Mouse (Mus musculus) lung, adult 2 months (tissue): ENCODE results near the gene Cfap20. TPM values are rescaled to one million over a fixed set of nuclear protein-coding genes. Genes with fewer than 3 reads are reported as not detected.

Experiments
- DNase-seq: peaks from one replicate; pipeline ENCODE4 v3.0.0; 2022
- H3K4me1 ChIP-seq: fragments of 200-500 bp; 2 replicates; pipeline ENCODE4 v1.6.1; 2011; ENCODE audit warnings: low read length; ENCODE audit not compliant: control insufficient read depth, insufficient read depth
- H3K4me3 ChIP-seq: fragments of 200-500 bp; replicated peaks from 2 replicates; pipeline ENCODE3; 2011; ENCODE audit warnings: low read depth, mild to moderate bottlenecking, control low read depth, low read length; ENCODE audit errors: extremely low read depth
- CTCF ChIP-seq: fragments of 200-500 bp; IDR thresholded peaks from 2 replicates; pipeline ENCODE4 v1.5.1; 2011; ENCODE audit warnings: mild to moderate bottlenecking, low read length, control low read depth; ENCODE audit not compliant: insufficient read depth
- POLR2A ChIP-seq: fragments of 200-500 bp; IDR thresholded peaks from 2 replicates; pipeline ENCODE4 v1.6.1; 2011; ENCODE audit warnings: low read depth, mild to moderate bottlenecking, control low read depth, low read length, borderline replicate concordance; ENCODE audit errors: extremely low read depth
- WGBS: fragments of 180-500 bp; shearing (Covaris S2); methylation state at CpG from one replicate; pipeline ENCODE4 v1.1.7; 2018; 5-methylcytosine and 5-hydroxymethylcytosine counted together
- polyA plus RNA-seq: library from polyadenylated mRNA; depleted of rRNA; stranded (reverse); fragments of >200 nt; gene quantifications from 2 replicates; pipeline ENCODE4 v1.2.3, GENCODE M21; 2012; rRNA removed

Gene Cfap20
- 65.0 and 66.0 TPM in 2 replicates for polyA plus RNA-seq

DNA sequence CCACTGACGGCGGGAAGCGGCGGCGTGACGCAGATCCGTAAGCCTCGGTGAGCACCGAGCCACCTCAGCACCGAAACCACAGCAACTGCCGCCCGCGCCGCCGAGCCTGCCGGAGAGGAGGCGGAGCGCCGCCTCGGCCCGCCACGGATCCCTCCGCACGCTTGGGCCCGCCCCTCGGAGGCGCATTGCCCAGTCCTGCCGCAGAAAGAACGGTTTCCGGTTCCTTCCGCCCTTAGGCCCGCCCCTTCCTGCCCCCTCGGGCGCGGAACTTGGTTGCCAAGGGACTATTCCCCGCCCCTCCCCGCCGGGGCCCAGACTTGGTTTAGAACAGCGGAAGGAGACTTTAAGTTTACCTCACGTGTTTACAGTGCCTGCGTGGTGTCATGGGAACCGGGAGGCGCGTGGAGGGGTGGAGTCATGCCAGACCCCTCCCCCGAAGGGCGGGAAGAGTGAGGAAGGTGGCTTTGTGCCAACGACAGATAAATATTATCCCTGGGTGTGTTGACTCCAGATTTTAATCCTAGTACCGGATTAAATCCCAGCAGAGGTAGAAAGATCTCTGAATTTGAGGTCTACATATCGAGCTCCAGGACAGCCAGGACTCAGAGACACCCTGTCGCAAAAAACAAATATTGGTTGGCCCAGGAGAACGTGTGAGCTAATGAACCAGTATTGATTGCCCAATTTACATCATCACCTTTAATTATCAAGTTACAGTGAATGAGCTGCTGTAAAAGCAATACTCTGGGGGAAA is at the start of gene Cfap20:
Gene Cfap20 (minus strand): TSS at position 184 of the 754 bp plus-strand sequence.
- peak; percentile 99 for DNase-seq
- no peak for TF ChIP-seq CTCF
- TF ChIP-seq POLR2A, result peak; percentile 69; the same call in 1 of the 2 replicates
- Histone ChIP-seq H3K4me3 (peak within 1 kb of the TSS; percentile 78), H3K4me1 (peaks cover 11% of the 10 kb centered on the region)
- 1% methylated on average over 45 of the region's 51 CpGs for WGBS

DNA sequence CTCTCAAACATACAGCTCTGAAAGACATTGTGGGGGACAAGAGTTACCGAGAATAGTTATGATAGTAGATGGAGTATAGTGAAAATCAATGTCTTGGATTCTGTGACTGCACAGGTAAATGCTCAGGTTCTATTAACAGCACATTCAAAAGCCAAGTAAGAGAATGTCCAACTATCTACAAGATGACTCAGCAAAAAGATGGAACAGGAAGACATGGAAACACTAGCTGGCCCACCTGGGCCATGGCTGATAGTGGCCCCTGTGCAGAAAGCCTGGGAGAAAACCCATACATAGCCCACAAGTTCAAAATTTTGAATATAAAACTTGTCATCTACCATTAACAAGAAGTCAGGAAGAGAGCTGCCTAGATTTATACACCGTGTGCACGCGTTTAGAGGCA is 35.3 kb upstream of the Cfap20 start:
- 97% methylated on average over 4 of the region's 4 CpGs for WGBS
- Histone ChIP-seq H3K4me3 (no peak overlapping the region), H3K4me1 (no peaks in the 10 kb centered on the region)
- TF ChIP-seq CTCF, result no peak
- no peak for DNase-seq

DNA sequence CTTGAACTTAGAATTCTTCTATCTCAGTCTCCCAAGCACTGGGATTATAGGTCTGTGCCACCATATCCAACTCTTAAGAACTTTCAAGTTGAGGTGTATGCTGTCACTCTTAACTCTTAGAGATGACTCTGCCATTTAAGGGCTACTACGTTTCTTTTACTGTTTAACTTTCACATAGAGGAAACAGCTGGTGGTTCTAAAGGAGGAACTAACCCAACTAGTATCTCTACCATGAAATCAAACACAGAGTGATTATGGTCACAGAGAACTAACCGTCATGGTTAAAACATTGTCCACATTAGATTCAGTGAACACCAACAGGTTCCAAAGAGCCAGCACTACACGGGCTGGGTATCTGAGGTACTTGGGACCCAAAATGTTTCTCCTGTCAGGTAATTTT is 34.3 kb upstream of the Cfap20 start:
- H3K4me3 ChIP-seq, result no peak overlapping the region

DNA sequence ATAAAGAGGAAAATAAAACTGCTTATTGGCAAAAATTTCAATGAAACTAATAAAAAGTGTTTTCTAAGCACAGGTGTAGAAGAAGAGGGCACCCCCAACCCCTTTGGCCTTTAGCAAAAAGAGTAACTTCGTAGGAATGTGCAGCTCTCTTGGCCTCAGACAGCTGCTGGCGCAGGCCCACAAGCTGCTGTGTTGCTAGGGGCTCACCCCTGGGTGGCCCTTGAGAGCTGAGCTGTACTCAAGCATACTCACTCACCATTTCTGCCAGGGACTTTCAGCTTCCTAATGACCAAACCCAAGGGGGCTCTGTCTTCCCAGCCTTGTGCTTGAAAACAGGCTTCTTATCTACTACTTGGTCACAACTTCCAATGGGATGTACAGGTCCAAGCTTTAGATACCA is 31.9 kb upstream of the Cfap20 start:
- TF ChIP-seq CTCF, result no peak
- no peak for TF ChIP-seq POLR2A
- DNase-seq, result no peak
- Histone ChIP-seq H3K4me1 (no peaks in the 10 kb centered on the region), H3K4me3 (no peak overlapping the region)
- 68% methylated on average over 2 of the region's 2 CpGs for WGBS

More for the DNA sequence above, 34.3 kb upstream of the Cfap20 start:
- TF ChIP-seq POLR2A, result no peak
- H3K4me1 ChIP-seq, result no peaks in the 10 kb centered on the region
- WGBS, result 84% methylated on average over 3 of the region's 3 CpGs
- DNase-seq, result no peak

DNA sequence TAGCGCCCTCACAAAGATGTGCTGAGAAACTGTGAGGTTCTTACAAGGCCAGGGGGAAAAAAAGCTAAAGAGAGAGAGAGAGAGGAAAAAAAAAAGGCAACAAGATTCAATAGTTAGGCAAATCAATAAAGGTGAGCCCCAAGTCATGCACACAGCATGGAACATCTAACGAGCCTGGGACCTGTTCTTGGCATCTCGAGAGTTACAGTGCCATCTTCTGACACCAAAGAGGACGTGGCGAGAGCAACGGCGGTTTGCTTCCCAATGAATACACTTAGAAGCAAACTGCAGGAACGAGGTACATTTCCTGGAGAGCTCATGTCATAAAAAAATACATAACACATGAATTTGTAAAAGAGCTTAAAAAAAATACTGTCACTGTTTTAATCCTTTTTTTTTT is 17.8 kb upstream of the Cfap20 start:
- Histone ChIP-seq H3K4me3 (no peak overlapping the region), H3K4me1 (no peaks in the 10 kb centered on the region)
- 48% methylated on average over 8 of the region's 8 CpGs for WGBS
- DNase-seq, result no peak
- TF ChIP-seq CTCF (peak; percentile 41; the same call in 1 of the 2 replicates), POLR2A (no peak)

DNA sequence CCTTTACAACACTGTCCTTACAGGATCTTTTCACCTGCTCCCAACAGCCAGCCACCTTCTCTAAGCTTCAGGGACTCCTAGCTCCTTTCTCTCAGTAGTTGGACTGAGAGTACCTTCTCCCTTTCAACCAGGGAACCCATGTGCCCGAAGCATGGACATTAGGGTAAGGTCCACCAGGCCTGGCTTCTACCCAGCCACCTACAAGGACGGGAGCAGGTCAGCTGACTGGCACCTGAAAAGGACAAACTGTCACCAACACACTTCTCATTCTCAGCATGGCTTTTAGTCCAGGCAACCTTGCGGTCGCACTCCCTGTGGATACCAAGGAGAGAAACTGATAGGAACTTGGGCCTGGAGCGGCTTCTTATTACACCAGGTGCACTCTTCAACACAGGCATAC is 15.6 kb upstream of the Cfap20 start:
- DNase-seq, result no peak
- 95% methylated on average over 5 of the region's 5 CpGs for WGBS
- no peak for TF ChIP-seq POLR2A
- no peak for TF ChIP-seq CTCF
- no peak overlapping the region for H3K4me3 ChIP-seq
- H3K4me1 ChIP-seq, result no peaks in the 10 kb centered on the region

DNA sequence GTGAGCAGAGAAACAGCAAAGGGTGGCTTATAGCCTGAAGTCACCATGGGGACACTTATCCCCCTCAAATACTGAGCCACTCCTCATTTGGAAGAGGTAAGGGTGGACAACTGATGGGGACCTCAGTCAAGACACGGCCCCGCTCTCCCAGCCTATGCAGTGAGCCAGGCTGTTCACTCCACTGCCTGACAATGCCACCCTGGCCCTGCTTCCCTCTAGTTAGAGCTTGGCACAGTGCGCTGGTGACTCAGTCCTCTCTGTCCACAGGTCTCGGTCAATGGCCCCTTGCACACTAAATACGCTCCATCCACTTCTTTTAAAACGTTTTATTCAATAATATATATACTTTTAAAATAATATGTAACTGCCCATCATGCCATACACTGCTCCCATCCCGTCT is 13.0 kb upstream of the Cfap20 start:
- H3K4me1 ChIP-seq, result no peaks in the 10 kb centered on the region
- WGBS, result 85% methylated on average over 7 of the region's 7 CpGs
- no peak overlapping the region for H3K4me3 ChIP-seq
- no peak for TF ChIP-seq POLR2A
- TF ChIP-seq CTCF, result no peak
- no peak for DNase-seq

DNA sequence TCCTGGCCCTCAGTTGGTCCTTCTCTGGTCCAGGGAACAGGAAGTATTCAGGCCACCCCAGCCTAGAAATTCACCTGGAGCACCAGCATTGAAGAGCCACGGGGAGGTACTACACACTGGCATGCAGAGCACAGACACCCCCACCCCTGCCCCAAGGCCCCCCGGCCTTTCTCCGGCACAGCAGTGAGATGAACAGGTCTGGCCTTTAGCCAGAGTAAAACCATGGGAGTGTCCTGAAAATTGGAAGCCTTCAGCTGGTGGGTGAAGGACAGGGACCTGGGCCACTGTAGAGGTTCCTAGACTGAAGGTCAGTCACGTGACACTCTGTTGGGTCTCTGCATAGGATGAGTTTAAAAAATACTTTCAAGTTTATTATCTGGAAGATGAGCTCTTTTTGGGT is 10.4 kb upstream of the Cfap20 start:
- H3K4me1 ChIP-seq, result no peaks in the 10 kb centered on the region
- no peak overlapping the region for H3K4me3 ChIP-seq
- no peak for DNase-seq
- TF ChIP-seq CTCF (no peak), POLR2A (no peak)
- 84% methylated on average over 4 of the region's 4 CpGs for WGBS

DNA sequence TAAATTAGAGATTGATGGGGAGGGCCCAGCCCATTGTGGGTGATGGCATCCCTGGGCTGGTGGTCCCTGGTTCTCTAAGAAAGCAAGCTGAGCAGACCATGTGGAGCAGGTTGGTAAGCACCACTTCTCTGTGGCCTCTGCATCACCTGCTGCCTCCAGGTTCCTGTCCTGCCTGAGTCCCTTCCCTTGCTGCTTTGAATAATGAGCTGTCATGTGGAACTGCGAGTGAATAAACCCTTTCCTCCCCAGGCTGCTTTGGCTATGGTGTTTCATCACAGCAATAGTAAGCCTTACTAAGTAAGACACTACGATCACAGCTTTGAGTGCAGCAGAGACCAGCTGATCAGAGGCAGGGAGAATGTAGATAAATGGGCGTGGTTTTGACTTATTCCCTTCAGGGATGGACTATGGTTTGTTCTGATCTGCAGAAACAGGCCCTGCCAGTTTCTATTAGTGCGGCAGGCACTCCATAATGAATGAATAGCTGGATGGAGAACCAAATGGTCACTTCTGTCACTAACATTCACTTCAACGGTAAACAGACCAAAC is 6.9 kb upstream of the Cfap20 start:
- Histone ChIP-seq H3K4me1 (no peaks in the 10 kb centered on the region), H3K4me3 (no peak overlapping the region)
- no peak for TF ChIP-seq CTCF
- TF ChIP-seq POLR2A, result no peak
- no peak for DNase-seq
- 54% methylated on average over 5 of the region's 5 CpGs for WGBS

DNA sequence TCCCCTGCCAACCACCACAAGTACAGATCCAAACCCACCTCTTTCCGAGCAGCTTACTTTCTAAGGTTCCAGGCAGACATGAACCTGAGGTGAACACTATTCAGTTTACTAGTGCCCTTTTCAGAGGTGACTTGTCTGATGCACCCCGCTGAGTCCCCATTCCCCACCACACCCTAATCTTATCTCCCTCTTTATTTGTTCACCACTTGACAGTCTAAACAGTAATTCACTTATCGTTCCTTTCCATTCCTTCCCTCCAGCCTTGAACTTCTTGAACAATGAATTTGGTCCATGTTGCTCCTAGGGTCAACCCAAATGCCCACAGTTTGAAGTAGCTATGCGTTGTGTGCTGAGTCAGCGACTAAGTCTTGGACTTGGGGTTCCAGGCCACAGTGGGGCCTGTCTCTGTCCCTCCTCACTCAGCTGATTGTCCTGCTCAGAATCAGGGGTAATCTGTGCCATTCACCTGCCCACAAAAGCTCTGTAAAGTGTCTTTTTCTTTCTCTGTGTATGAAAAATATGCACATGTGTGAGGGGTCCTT is 5.6 kb upstream of the Cfap20 start:
- TF ChIP-seq CTCF (no peak), POLR2A (no peak)
- no peak overlapping the region for H3K4me3 ChIP-seq
- H3K4me1 ChIP-seq, result no peaks in the 10 kb centered on the region
- DNase-seq, result no peak
- WGBS, result 64% methylated on average over 5 of the region's 5 CpGs
